Mouse (Mus musculus): ENCODE measurements around the gene 1700008O03Rik.

DNA sequence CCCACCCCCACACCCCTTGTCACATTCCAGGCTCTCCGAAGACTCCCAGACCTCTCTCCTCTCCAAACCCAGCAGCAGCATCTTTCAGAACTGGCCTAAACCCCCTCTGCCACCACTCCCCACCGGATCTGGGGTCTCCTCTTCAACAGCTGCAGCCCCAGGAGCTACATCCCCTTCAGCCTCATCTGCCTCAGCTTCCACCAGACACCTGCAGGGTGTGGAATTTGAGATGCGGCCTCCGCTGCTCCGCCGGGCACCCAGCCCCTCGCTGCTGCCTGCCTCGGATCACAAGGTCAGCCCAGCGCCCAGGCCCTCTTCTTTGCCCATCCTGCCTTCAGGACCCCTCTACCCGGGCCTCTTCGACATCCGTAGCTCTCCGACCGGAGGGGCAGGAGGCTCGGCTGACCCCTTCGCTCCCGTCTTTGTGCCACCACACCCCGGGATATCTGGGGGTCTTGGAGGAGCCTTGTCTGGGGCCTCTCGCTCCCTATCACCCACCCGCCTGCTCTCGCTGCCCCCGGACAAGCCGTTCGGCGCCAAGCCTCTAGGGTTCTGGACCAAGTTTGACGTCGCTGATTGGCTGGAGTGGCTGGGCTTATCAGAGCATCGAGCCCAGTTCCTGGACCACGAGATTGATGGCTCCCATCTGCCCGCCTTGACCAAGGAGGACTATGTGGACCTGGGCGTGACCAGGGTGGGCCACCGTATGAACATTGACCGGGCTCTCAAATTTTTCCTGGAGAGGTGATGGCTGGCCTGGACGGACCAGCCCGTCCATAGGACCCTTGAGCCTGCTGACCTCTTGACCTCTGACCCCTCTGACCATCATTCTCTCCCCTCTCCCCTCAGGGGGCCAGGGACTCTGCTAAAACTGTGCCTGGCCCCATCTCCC, 28.8 kb downstream of the 1700008O03Rik start:
- TF ChIP-seq CTCF (IDR thresholded peaks at IDR 0.05) (no peak), POLR2A (IDR thresholded peaks at IDR 0.05; ENCODE audit: insufficient read depth, low read depth, low read length) (no peak)
